Mouse (Mus musculus): Measurements from ENCODE around the gene Tst. TPM values are rescaled to one million over a fixed set of nuclear protein-coding genes. Genes with fewer than 3 reads are reported as not detected.

The Tst gene
- polyA plus RNA-seq (2017; shearing (Covaris generic)) = 1.4 TPM

GRCm38 (mm10) chr15:78405517-78406211 lies at the start of gene Tst:
Gene Tst (minus strand): TSS chr15:78405907.

DNA sequence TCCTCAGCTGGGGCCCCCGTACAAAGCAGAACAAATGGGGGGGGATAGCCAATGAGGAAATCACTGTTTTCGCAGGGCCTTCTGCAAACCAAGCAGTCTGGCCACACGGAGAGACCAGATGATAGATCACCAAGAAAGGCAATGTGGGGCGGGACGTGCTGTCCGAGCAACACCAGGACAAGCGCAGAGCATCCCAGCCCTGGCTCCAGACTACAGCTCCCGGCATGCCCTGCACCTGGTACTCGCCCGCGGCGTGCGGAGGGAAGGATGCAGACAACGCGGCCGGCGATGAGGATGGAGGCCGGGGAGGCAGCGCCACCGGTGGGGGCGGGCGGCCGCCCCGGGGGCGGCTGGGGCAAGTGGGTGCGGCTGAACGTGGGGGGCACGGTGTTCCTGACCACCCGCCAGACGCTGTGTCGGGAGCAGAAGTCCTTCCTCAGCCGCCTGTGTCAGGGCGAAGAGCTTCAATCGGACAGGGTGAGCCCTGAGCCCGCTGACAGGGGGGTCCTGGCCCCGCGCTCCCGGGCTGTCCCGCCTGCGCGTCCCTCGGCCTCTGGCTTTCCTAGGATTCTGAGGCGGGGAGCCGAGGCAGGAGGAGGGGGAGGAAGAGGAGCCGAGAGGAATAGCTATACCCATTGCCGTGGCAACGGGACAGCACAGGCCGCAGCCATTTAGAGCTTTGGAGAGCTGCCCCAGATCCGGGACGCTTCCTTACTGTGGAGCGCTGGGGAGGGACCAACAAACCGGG lies 22.9 kb upstream of the Tst start, which contains the start of gene Kctd17:
Kctd17 (plus strand) TSS at position 174 of the 748 bp plus-strand sequence.

GRCm38 (mm10) chr15:78406293-78406934 lies 707 bp upstream of the Tst start, which contains the start of gene Mpst:
Gene Mpst (plus strand): TSS chr15:78406416.

GRCm38 (mm10) chr15:78395478-78395962 lies 10.2 kb downstream of the Tst start, which contains the start of gene Tex33:
Gene Tex33 (minus strand): TSS chr15:78395912.

Other genes with a start within 250 kb of the Tst start
- 73.9 TPM for gene Ift27, start 231.8 kb downstream of the Tst start, polyA plus RNA-seq (2017; shearing (Covaris generic))
- not detected for gene Pvalb, start 199.5 kb downstream of the Tst start, polyA plus RNA-seq (2017; shearing (Covaris generic))
- gene Ncf4, start 161.1 kb downstream of the Tst start, polyA plus RNA-seq (2017; shearing (Covaris generic)) = 251 TPM
- 0.16 TPM for gene Csf2rb2, start 100.2 kb downstream of the Tst start, polyA plus RNA-seq (2017; shearing (Covaris generic))
- 0.44 TPM for gene Csf2rb, start 80.2 kb downstream of the Tst start, polyA plus RNA-seq (2017; shearing (Covaris generic))
- gene Tex33, start 10.0 kb downstream of the Tst start, polyA plus RNA-seq (2017; shearing (Covaris generic)) = not detected
- gene Mpst, start 509 bp upstream of the Tst start, polyA plus RNA-seq (2017; shearing (Covaris generic)) = 4.0 TPM
- 40.7 TPM for gene Kctd17, start 22.7 kb upstream of the Tst start, polyA plus RNA-seq (2017; shearing (Covaris generic))
- gene Tmprss6, start 62.7 kb upstream of the Tst start, polyA plus RNA-seq (2017; shearing (Covaris generic)) = not detected
- 1,134 TPM for gene Il2rb, start 89.4 kb upstream of the Tst start, polyA plus RNA-seq (2017; shearing (Covaris generic))
- 7.6 TPM for gene C1qtnf6, start 125.5 kb upstream of the Tst start, polyA plus RNA-seq (2017; shearing (Covaris generic))
- gene Sstr3, start 138.8 kb upstream of the Tst start, polyA plus RNA-seq (2017; shearing (Covaris generic)) = not detected
- 3,278 TPM for gene Rac2, start 166.9 kb upstream of the Tst start, polyA plus RNA-seq (2017; shearing (Covaris generic))
- gene Cyth4, start 191.1 kb upstream of the Tst start, polyA plus RNA-seq (2017; shearing (Covaris generic)) = 550 TPM

All from inflammation-experienced regulatory T-cells, adult 16 weeks (primary cell).